Mouse (Mus musculus): ENCODE data around the gene Elmo3. TPM values are rescaled to one million over a fixed set of nuclear protein-coding genes. Genes with fewer than 3 reads are reported as not detected.
A peak's percentile ranks its signal among the peaks of the same experiment; 100 is the strongest.
"Not testable (repeated sequence)": the region's sequence is repeated elsewhere in the genome, so short reads cannot be mapped to it uniquely, and the experiment has no call there.

Gene Elmo3
- polyA plus RNA-seq, 1 experiment from 2014 or later, result 23.0 TPM

GRCm38 (mm10) chr8:105290554-105291314 lies 14.7 kb upstream of the Elmo3 start:
- no peak overlapping the region for H3K9ac ChIP-seq (replicated peaks; ENCODE audit: low read depth)
- ATAC-seq (peak; percentile 11; the same call in 1 of the 2 replicates), DNase-seq (ENCODE audit: low spot score) (peak; percentile 94)
- H3K4me2 ChIP-seq (replicated peaks; ENCODE audit: low read depth, low read length), result peak overlapping the region; percentile 70; the same call in 1 of the 2 replicates
- H3K27me3 ChIP-seq (replicated peaks; ENCODE audit: insufficient read depth, low read length), result 0 out of 2 replicates have a peak, but pooled peaks cover 4% of the 10 kb centered on the region
- H3K4me1 ChIP-seq (ENCODE audit: insufficient read depth, low read depth, low read length), result peaks cover 12% of the 10 kb centered on the region
- TF ChIP-seq EP300 (IDR thresholded peaks at IDR 0.05), result no peak
- TF ChIP-seq CTCF (IDR thresholded peaks at IDR 0.05), result peak; percentile 98
- H3K36me3 ChIP-seq (ENCODE audit: insufficient read depth, low read length), result no peaks in the 10 kb centered on the region
- H3K4me3 ChIP-seq (ENCODE audit: low read depth, low read length), result no peak overlapping the region
- no peaks in the 10 kb centered on the region for H3K9me3 ChIP-seq (ENCODE audit: low read length)
- no peak overlapping the region for H3K27ac ChIP-seq (ENCODE audit: low read length)
- WGBS, result 16% methylated on average over 31 of the region's 31 CpGs

GRCm38 (mm10) chr8:105291364-105291763 lies 14.0 kb upstream of the Elmo3 start:
- H3K27ac ChIP-seq (ENCODE audit: low read length); ATAC-seq; H3K4me2 ChIP-seq (replicated peaks; ENCODE audit: low read depth, low read length); H3K4me3 ChIP-seq (ENCODE audit: low read depth, low read length); H3K27me3 ChIP-seq (replicated peaks; ENCODE audit: insufficient read depth, low read length); H3K9me3 ChIP-seq (ENCODE audit: low read length); H3K36me3 ChIP-seq (ENCODE audit: insufficient read depth, low read length); H3K9ac ChIP-seq (replicated peaks; ENCODE audit: low read depth); DNase-seq (ENCODE audit: low spot score): not testable (repeated sequence)
- H3K4me1 ChIP-seq (ENCODE audit: insufficient read depth, low read depth, low read length), result peaks cover 12% of the 10 kb centered on the region
- WGBS, result 77% methylated on average over 8 of the region's 8 CpGs

DNA sequence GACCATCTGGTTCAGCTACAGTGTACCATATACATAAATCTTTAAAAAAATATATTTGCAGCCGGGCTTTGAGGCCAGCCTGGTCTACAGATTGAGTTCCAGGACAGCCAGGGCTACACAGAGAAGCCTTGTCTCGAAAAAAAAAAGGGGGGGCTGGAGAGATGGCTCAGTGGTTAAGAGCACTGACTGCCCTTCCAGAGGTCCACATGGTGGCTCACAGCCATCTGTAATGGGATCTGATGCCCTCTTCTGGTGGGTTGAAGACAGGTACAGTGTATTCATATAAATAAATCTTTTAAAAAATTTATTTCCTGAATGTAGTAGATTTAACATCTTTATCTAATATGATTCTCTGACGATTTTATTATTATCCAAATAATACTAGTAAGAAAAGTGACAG lies 13.6 kb upstream of the Elmo3 start:
- peaks cover 13% of the 10 kb centered on the region for H3K4me1 ChIP-seq (ENCODE audit: insufficient read depth, low read depth, low read length)
- WGBS, result 63% methylated on average over 3 of the region's 3 CpGs
- DNase-seq (ENCODE audit: low spot score); H3K36me3 ChIP-seq (ENCODE audit: insufficient read depth, low read length); H3K27ac ChIP-seq (ENCODE audit: low read length); H3K4me3 ChIP-seq (ENCODE audit: low read depth, low read length); H3K9me3 ChIP-seq (ENCODE audit: low read length); H3K27me3 ChIP-seq (replicated peaks; ENCODE audit: insufficient read depth, low read length); H3K4me2 ChIP-seq (replicated peaks; ENCODE audit: low read depth, low read length); ATAC-seq; H3K9ac ChIP-seq (replicated peaks; ENCODE audit: low read depth): not testable (repeated sequence)
- TF ChIP-seq CTCF (IDR thresholded peaks at IDR 0.05), result peak; percentile 35

- Histone ChIP-seq H3K27ac (ENCODE audit: low read length) (no peak overlapping the region), H3K36me3 (ENCODE audit: insufficient read depth, low read length) (no peaks in the 10 kb centered on the region), H3K4me3 (ENCODE audit: low read depth, low read length) (no peak overlapping the region), H3K4me2 (replicated peaks; ENCODE audit: low read depth, low read length) (no peak overlapping the region), H3K4me1 (ENCODE audit: insufficient read depth, low read depth, low read length) (peaks cover 17% of the 10 kb centered on the region), H3K9me3 (ENCODE audit: low read length) (no peaks in the 10 kb centered on the region), H3K9ac (replicated peaks; ENCODE audit: low read depth) (no peak overlapping the region), H3K27me3 (replicated peaks; ENCODE audit: insufficient read depth, low read length) (0 out of 2 replicates have a peak, but pooled peaks cover 4% of the 10 kb centered on the region)
- no peak for DNase-seq (ENCODE audit: low spot score)
- TF ChIP-seq CTCF (IDR thresholded peaks at IDR 0.05) (no peak), EP300 (IDR thresholded peaks at IDR 0.05) (no peak)
- 65% methylated on average over 7 of the region's 7 CpGs for WGBS
- ATAC-seq, result no peak
Measured at GRCm38 (mm10) chr8:105292471-105292870, 12.9 kb upstream of the Elmo3 start.

DNA sequence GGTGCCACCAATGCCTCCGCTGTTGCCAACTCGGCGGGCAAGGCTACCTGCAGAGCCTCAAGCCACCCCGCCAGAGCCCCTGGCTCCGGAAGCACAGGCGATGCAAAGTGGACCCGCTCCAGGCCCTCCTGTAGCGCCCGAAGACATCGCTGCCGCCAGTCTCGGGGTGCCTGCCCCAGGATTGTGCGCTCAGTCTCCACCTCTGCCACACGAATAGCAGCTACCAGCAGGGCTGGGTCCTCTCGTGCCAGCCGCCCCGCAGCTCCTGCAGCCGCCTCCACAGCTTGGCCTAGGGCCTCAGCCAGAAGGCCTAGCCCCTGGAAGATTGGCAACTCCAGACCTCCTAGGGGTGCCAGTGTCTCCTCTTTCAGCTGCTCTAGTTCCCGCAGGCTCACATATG lies 12.0 kb upstream of the Elmo3 start:
- no peak overlapping the region for H3K9ac ChIP-seq (replicated peaks; ENCODE audit: low read depth)
- no peak overlapping the region for H3K27ac ChIP-seq (ENCODE audit: low read length)
- H3K36me3 ChIP-seq (ENCODE audit: insufficient read depth, low read length), result no peaks in the 10 kb centered on the region
- WGBS, result 70% methylated on average over 19 of the region's 19 CpGs
- 0 out of 2 replicates have a peak, but pooled peaks cover 4% of the 10 kb centered on the region for H3K27me3 ChIP-seq (replicated peaks; ENCODE audit: insufficient read depth, low read length)
- H3K4me1 ChIP-seq (ENCODE audit: insufficient read depth, low read depth, low read length), result peaks cover 17% of the 10 kb centered on the region
- ATAC-seq (no peak), DNase-seq (ENCODE audit: low spot score) (no peak)
- no peak for TF ChIP-seq CTCF (IDR thresholded peaks at IDR 0.05)
- TF ChIP-seq EP300 (IDR thresholded peaks at IDR 0.05), result no peak
- no peak overlapping the region for H3K4me3 ChIP-seq (ENCODE audit: low read depth, low read length)
- H3K9me3 ChIP-seq (ENCODE audit: low read length), result no peaks in the 10 kb centered on the region
- no peak overlapping the region for H3K4me2 ChIP-seq (replicated peaks; ENCODE audit: low read depth, low read length)

GRCm38 (mm10) chr8:105294776-105295175 lies 10.6 kb upstream of the Elmo3 start:
- 0 out of 2 replicates have a peak, but pooled peaks cover under 1% of the 10 kb centered on the region for H3K36me3 ChIP-seq (ENCODE audit: insufficient read depth, low read length)
- H3K9ac ChIP-seq (replicated peaks; ENCODE audit: low read depth), result no peak overlapping the region
- peak overlapping the region; percentile 57; the same call in 1 of the 2 replicates for H3K27ac ChIP-seq (ENCODE audit: low read length)
- TF ChIP-seq EP300 (IDR thresholded peaks at IDR 0.05) (no peak), CTCF (IDR thresholded peaks at IDR 0.05) (no peak)
- DNase-seq (ENCODE audit: low spot score), result no peak
- 51% methylated on average over 9 of the region's 9 CpGs for WGBS
- peaks cover 18% of the 10 kb centered on the region for H3K4me1 ChIP-seq (ENCODE audit: insufficient read depth, low read depth, low read length)
- H3K4me2 ChIP-seq (replicated peaks; ENCODE audit: low read depth, low read length), result peak overlapping the region; percentile 51
- H3K4me3 ChIP-seq (ENCODE audit: low read depth, low read length), result no peak overlapping the region
- no peak for ATAC-seq
- no peaks in the 10 kb centered on the region for H3K9me3 ChIP-seq (ENCODE audit: low read length)
- H3K27me3 ChIP-seq (replicated peaks; ENCODE audit: insufficient read depth, low read length), result 0 out of 2 replicates have a peak, but pooled peaks cover 4% of the 10 kb centered on the region
